Mouse (Mus musculus): ENCODE results near the gene Ankrd24.

GRCm38 (mm10) chr10:81645391-81645790, 17.1 kb downstream of the Ankrd24 start:
- TF ChIP-seq CTCF (IDR thresholded peaks at IDR 0.05; ENCODE audit: low read depth) (no peak), EP300 (IDR thresholded peaks at IDR 0.05; ENCODE audit: low read depth) (no peak)
